8 mouse cellular contexts compared by ENCODE assay signal in the genomic region with DNA sequence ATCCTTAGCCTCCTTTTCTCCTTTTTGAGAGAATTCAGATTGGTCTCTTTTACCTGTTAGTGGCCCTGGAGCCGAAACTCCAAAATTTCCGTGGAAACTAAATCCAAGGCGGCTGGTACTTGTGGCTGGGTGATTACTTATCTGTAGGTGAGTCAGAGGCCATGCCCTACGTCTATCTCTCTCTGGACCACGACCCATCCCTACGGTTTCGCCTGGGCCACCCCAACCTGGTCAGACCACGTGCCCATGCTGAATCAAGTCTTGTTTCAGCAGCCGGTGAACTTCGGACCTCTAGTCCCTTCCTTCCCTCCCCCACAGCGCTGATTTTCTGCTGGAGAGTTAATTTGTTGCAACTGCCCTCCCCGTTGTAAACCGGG. TPM values are rescaled to one million over a fixed set of nuclear protein-coding genes. Genes with fewer than 3 reads are reported as not detected.
DNase-seq lines count a peak whose midpoint lies in the region; ATAC-seq and TF ChIP-seq lines count a peak whose summit lies in the region.

No protein-coding gene starts in this region.

- H3K36me3 ChIP-seq in forebrain, embryonic 14.5 days (ENCODE audit: control insufficient read depth, insufficient read depth, low read length) = no peaks in the 10 kb centered on the region
- no peaks in the 10 kb centered on the region for H3K36me3 ChIP-seq in liver, postnatal 0 days (replicated peaks; ENCODE audit: insufficient read depth, low read length)

- peak; percentile 55 for DNase-seq in 3134 (ENCODE audit: extremely low read depth, insufficient read length, low spot score)
- DNase-seq in ZHBTc4 (ENCODE audit: low read depth, low spot score) = peak; percentile 38
- peak; percentile 4 for DNase-seq in forebrain, embryonic 14.5 days (ENCODE audit: low spot score)
- peak; percentile 87 for DNase-seq in kidney, adult 11 months
- DNase-seq in liver, postnatal 0 days = peak; percentile 66
- no peak for DNase-seq in adipocyte (ENCODE audit: low spot score)

- peak; percentile 13; the same call in 1 of the 2 replicates for ATAC-seq in forebrain, embryonic 14.5 days
- ATAC-seq in liver, postnatal 0 days = peak; percentile 77
- ATAC-seq in neutrophil, adult 5-6 weeks (ENCODE audit: extremely low read depth, insufficient number of reproducible peaks, low FRiP score, poor library complexity, severe bottlenecking) = 0 out of 2 replicates have a peak, but pooled peaks have one; percentile 13
- no peak for ATAC-seq in inflammation-experienced regulatory T-cells, adult 6 months

- peak overlapping the region; percentile 81 for H3K4me2 ChIP-seq in forebrain, embryonic 14.5 days (ENCODE audit: low read length)
- H3K4me2 ChIP-seq in liver, postnatal 0 days (ENCODE audit: low read depth, low read length) = peak overlapping the region; percentile 91

- H3K27ac ChIP-seq in forebrain, embryonic 14.5 days (ENCODE audit: low read depth, low read length) = no peak overlapping the region
- peak overlapping the region; percentile 86 for H3K27ac ChIP-seq in liver, postnatal 0 days (ENCODE audit: low read depth)

- 4% methylated on average over 13 of the region's 13 CpGs for WGBS in forebrain, embryonic 14.5 days
- WGBS in liver, postnatal 0 days (ENCODE audit: insufficient replicate concordance) = 3% methylated on average over 13 of the region's 13 CpGs

- no peak for TF ChIP-seq CTCF in liver, postnatal 0 days (IDR thresholded peaks at IDR 0.05; ENCODE audit: low read depth)

- H3K4me1 ChIP-seq in forebrain, embryonic 14.5 days (ENCODE audit: control insufficient read depth, insufficient read depth, low read length) = peaks cover 5% of the 10 kb centered on the region; the same call in 1 of the 2 replicates
- peaks cover 8% of the 10 kb centered on the region; the same call in 1 of the 2 replicates for H3K4me1 ChIP-seq in liver, postnatal 0 days (ENCODE audit: insufficient read depth)

- TF ChIP-seq EP300 in liver, postnatal 0 days (IDR thresholded peaks at IDR 0.05; ENCODE audit: low read depth) = no peak

- H3K9ac ChIP-seq in forebrain, embryonic 14.5 days (ENCODE audit: low read length) = peak overlapping the region; percentile 86
- peak overlapping the region; percentile 77 for H3K9ac ChIP-seq in liver, postnatal 0 days (replicated peaks)

- H3K27me3 ChIP-seq in forebrain, embryonic 14.5 days (replicated peaks; ENCODE audit: control insufficient read depth, insufficient read depth, low read length) = no peaks in the 10 kb centered on the region
- H3K27me3 ChIP-seq in liver, postnatal 0 days (ENCODE audit: insufficient read depth, low read length) = 0 out of 2 replicates have a peak, but pooled peaks cover 5% of the 10 kb centered on the region

- H3K9me3 ChIP-seq in forebrain, embryonic 14.5 days (replicated peaks; ENCODE audit: control insufficient read depth, low read length) = no peaks in the 10 kb centered on the region
- H3K9me3 ChIP-seq in liver, postnatal 0 days (ENCODE audit: low read length) = no peaks in the 10 kb centered on the region

- H3K4me3 ChIP-seq in forebrain, embryonic 14.5 days (ENCODE audit: low read depth, low read length) = peak overlapping the region; percentile 70
- peak overlapping the region; percentile 76 for H3K4me3 ChIP-seq in liver, postnatal 0 days (ENCODE audit: low read depth, low read length)

RNA-seq across cellular contexts. Expression of gene Sh3d19, which starts 0.7 kb away (rescaled TPM):
- polyA plus RNA-seq in forebrain, embryonic 14.5 days (2014; fragmentation: Nextera tagmentation; extraction: Ambion mirVana) = 4.6 and 6.9 TPM in 2 replicates
- 10.2 and 11.4 TPM in 2 replicates for polyA plus RNA-seq in liver, postnatal 0 days (2015; fragmentation: Nextera tagmentation; extraction: Ambion mirVana)
- 0.86 and 0.93 TPM in 2 replicates for total RNA-seq in neutrophil, adult 5-6 weeks (2017)
- 1 to 10 TPM; 2.0 to 4.1 (median 2.7) TPM for polyA plus RNA-seq in inflammation-experienced regulatory T-cells, adult 6 months (2017; shearing (Covaris generic))

RNA-seq across cellular contexts. Expression of gene Prss48, which starts 30.7 kb away (rescaled TPM):
- not detected in 2 replicates for polyA plus RNA-seq in forebrain, embryonic 14.5 days (2014; fragmentation: Nextera tagmentation; extraction: Ambion mirVana)
- polyA plus RNA-seq in liver, postnatal 0 days (2015; fragmentation: Nextera tagmentation; extraction: Ambion mirVana) = not detected in 2 replicates
- not detected in 2 replicates for total RNA-seq in neutrophil, adult 5-6 weeks (2017)
- not detected for polyA plus RNA-seq in inflammation-experienced regulatory T-cells, adult 6 months (2017; shearing (Covaris generic))
